Mouse (Mus musculus) midbrain, embryonic 13.5 days (tissue): ENCODE measurements around the gene Sgk1. TPM values are rescaled to one million over a fixed set of nuclear protein-coding genes. Genes with fewer than 3 reads are reported as not detected.
A peak's percentile ranks its signal among the peaks of the same experiment; 100 is the strongest.

Experiments used
- ATAC-seq: fragments of 200-750 bp; cut with Nextera tagmentation; 2 replicates; pipeline ENCODE4 v1.8.0; 2017; ENCODE audit warnings: mild to moderate bottlenecking, moderate TSS enrichment, moderate library complexity
- H3K27ac ChIP-seq: fragments of 300-500 bp; sonication (generic); 2 replicates; pipeline ENCODE4 v1.5.1; 2015; ENCODE audit warnings: inconsistent platforms, mild to moderate bottlenecking, moderate library complexity
- H3K27me3 ChIP-seq: fragments of 300-500 bp; sonication (generic); 2 replicates; pipeline ENCODE4 v1.6.1; 2015; ENCODE audit warnings: mild to moderate bottlenecking, inconsistent platforms
- H3K36me3 ChIP-seq: fragments of 300-500 bp; sonication (generic); 2 replicates; pipeline ENCODE4 v1.6.1; 2015; ENCODE audit warnings: mild to moderate bottlenecking, inconsistent platforms
- H3K4me1 ChIP-seq: fragments of 300-500 bp; sonication (generic); replicated peaks from 2 replicates; pipeline ENCODE4 v1.6.1; 2015; ENCODE audit warnings: inconsistent platforms
- H3K4me2 ChIP-seq: fragments of 300-500 bp; sonication (generic); replicated peaks from 2 replicates; pipeline ENCODE4 v1.6.1; 2015; ENCODE audit warnings: moderate library complexity, mild to moderate bottlenecking, inconsistent platforms
- H3K4me3 ChIP-seq: fragments of 300-500 bp; sonication (generic); replicated peaks from 2 replicates; pipeline ENCODE4 v1.5.1; 2015; ENCODE audit warnings: mild to moderate bottlenecking, inconsistent platforms
- H3K9ac ChIP-seq: fragments of 300-500 bp; sonication (generic); replicated peaks from 2 replicates; pipeline ENCODE4 v1.6.1; 2015; ENCODE audit warnings: mild to moderate bottlenecking, inconsistent platforms
- H3K9me3 ChIP-seq: fragments of 300-500 bp; sonication (generic); 2 replicates; pipeline ENCODE4 v1.6.1; 2016; ENCODE audit warnings: mild to moderate bottlenecking, inconsistent platforms
- WGBS: fragments of 180-500 bp; shearing (Covaris S2); methylation state at CpG from one replicate; pipeline ENCODE4 v1.1.7; 2015; 5-methylcytosine and 5-hydroxymethylcytosine counted together
- polyA plus RNA-seq: library from polyadenylated mRNA; unstranded; fragments of >200 nt; fragmentation: Nextera tagmentation; extraction: Ambion mirVana; gene quantifications from 2 replicates; pipeline ENCODE4 v1.2.1, GENCODE M21; 2015

Gene Sgk1
- polyA plus RNA-seq, 1 experiment from 2014 or later = 36.7 TPM

GRCm38 (mm10) chr10:21988489-21988888 lies 106.5 kb downstream of the Sgk1 start:
- Histone ChIP-seq H3K9me3 (no peaks in the 10 kb centered on the region), H3K4me2 (no peak overlapping the region), H3K4me1 (peaks cover 24% of the 10 kb centered on the region), H3K4me3 (no peak overlapping the region), H3K9ac (no peak overlapping the region), H3K36me3 (no peaks in the 10 kb centered on the region), H3K27me3 (peaks cover 15% of the 10 kb centered on the region), H3K27ac (no peak overlapping the region)
- WGBS = 76% methylated on average over 5 of the region's 5 CpGs
- ATAC-seq = no peak

- Histone ChIP-seq H3K4me3 (peak overlapping the region; percentile 9; the same call in 1 of the 2 replicates), H3K9ac (no peak overlapping the region), H3K4me2 (peak overlapping the region; percentile 27), H3K36me3 (0 out of 2 replicates have a peak, but pooled peaks cover 2% of the 10 kb centered on the region), H3K9me3 (no peaks in the 10 kb centered on the region), H3K4me1 (peaks cover 25% of the 10 kb centered on the region), H3K27ac (no peak overlapping the region), H3K27me3 (peaks cover 15% of the 10 kb centered on the region)
- ATAC-seq = no peak
- WGBS = 14% methylated on average over 17 of the region's 17 CpGs
These were observed 109.4 kb downstream of the Sgk1 start for GRCm38 (mm10) chr10:21991351-21991840.

DNA sequence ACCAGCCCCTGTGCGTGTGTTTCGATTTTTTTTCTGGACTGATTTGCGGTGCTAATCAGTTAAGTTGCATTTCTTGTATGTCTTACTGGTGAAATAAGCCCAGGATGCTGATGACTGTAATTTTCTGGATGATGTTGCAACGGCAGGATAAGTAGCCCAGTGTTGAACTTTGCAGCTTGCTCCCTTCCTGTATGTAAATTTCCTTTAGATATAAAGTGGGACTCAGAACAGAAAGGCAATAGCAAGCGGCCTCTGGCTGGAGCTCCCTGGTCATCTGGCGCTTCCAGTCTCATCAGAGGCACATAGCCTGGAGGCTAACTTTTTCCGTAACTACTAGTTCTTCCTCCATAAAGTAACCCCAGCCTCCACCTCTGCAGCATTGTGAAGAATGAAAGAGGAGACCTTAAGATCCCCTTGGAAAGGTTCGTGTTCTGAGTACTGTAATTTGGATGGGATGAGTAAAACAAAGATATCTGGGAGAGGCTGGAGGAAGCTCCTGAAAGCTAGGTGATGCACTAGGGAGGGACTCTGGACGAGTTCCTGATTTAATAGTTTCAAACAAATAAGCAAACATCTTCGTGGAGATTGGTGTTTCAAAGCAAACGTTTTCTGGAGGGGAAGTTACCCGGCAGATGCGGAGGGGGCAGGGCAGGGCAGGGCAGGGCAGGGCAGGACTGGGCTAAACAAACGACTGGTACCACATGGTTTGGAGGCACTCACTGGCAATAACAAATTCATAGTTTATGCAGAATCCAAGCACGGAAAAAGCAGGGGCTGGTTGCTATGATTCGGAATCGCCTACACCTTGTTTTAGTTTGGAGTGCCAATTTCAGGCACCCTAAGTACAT lies 110.2 kb downstream of the Sgk1 start:
- Histone ChIP-seq H3K27ac (no peak overlapping the region), H3K27me3 (peaks cover 15% of the 10 kb centered on the region), H3K36me3 (peaks cover 8% of the 10 kb centered on the region), H3K9me3 (no peaks in the 10 kb centered on the region), H3K4me3 (peak overlapping the region; percentile 68), H3K9ac (no peak overlapping the region), H3K4me1 (peaks cover 25% of the 10 kb centered on the region), H3K4me2 (peak overlapping the region; percentile 97)
- ATAC-seq = no peak
- 17% methylated on average over 17 of the region's 17 CpGs for WGBS

GRCm38 (mm10) chr10:21992834-21993514 lies 111.0 kb downstream of the Sgk1 start:
- Histone ChIP-seq H3K9me3 (no peaks in the 10 kb centered on the region), H3K9ac (peak overlapping the region; percentile 33; the same call in 1 of the 2 replicates), H3K4me3 (peak overlapping the region; percentile 68), H3K4me2 (peak overlapping the region; percentile 97), H3K27me3 (peaks cover 15% of the 10 kb centered on the region), H3K36me3 (peaks cover 16% of the 10 kb centered on the region), H3K4me1 (peaks cover 28% of the 10 kb centered on the region), H3K27ac (no peak overlapping the region)
- ATAC-seq = peak; percentile 64
- WGBS = under 1% methylated on average over 30 of the region's 30 CpGs

- Histone ChIP-seq H3K27me3 (peaks cover 15% of the 10 kb centered on the region), H3K9me3 (no peaks in the 10 kb centered on the region), H3K9ac (peak overlapping the region; percentile 85), H3K4me2 (peak overlapping the region; percentile 97), H3K4me3 (peak overlapping the region; percentile 68), H3K4me1 (peaks cover 31% of the 10 kb centered on the region), H3K36me3 (peaks cover 20% of the 10 kb centered on the region), H3K27ac (peak overlapping the region; percentile 76)
- under 1% methylated on average over 59 of the region's 60 CpGs for WGBS
- ATAC-seq = peak; percentile 85
These were observed 111.8 kb downstream of the Sgk1 start for GRCm38 (mm10) chr10:21993515-21994373.

DNA sequence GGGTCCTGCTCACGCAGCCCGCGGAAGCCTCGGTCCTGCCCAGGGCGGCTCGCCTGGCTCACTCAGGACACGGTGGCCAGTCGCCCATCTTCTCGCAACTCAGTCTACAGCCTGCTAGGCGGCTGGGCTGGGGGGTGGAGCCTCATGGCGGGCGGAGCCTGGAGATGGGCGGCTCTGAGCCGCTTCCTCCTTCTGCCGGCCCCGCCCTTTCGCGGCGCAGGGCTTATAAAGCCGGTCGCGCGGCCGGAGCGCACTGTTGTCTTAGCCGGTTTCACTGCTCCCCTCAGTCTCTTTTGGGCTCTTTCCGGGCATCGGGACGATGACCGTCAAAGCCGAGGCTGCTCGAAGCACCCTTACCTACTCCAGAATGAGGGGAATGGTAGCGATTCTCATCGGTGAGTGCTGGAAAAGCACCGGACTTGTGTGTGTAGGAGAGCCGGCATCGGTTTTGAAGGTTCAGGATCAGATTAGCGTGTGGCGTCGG lies 112.5 kb downstream of the Sgk1 start:
- ATAC-seq = peak; percentile 98
- Histone ChIP-seq H3K4me2 (peak overlapping the region; percentile 97), H3K4me3 (peak overlapping the region; percentile 68), H3K27ac (peak overlapping the region; percentile 76), H3K9ac (peak overlapping the region; percentile 85), H3K36me3 (peaks cover 26% of the 10 kb centered on the region), H3K4me1 (peaks cover 35% of the 10 kb centered on the region), H3K27me3 (peaks cover 15% of the 10 kb centered on the region), H3K9me3 (no peaks in the 10 kb centered on the region)
- WGBS = 1% methylated on average over 40 of the region's 40 CpGs

GRCm38 (mm10) chr10:21995221-21995620 lies 113.2 kb downstream of the Sgk1 start:
- Histone ChIP-seq H3K9ac (peak overlapping the region; percentile 85; the same call in 1 of the 2 replicates), H3K4me2 (peak overlapping the region; percentile 97), H3K4me3 (peak overlapping the region; percentile 68), H3K27me3 (peaks cover 15% of the 10 kb centered on the region), H3K9me3 (no peaks in the 10 kb centered on the region), H3K4me1 (peaks cover 35% of the 10 kb centered on the region), H3K36me3 (peaks cover 26% of the 10 kb centered on the region), H3K27ac (no peak overlapping the region)
- no peak for ATAC-seq
- whole genome bisulfite sequencing = 9% methylated on average over 12 of the region's 12 CpGs

GRCm38 (mm10) chr10:21995661-21996308 lies 113.8 kb downstream of the Sgk1 start:
- peak overlapping the region; percentile 68 for H3K4me3 ChIP-seq
- no peak overlapping the region for H3K9ac ChIP-seq
- H3K27ac ChIP-seq = no peak overlapping the region
- H3K4me1 ChIP-seq = peaks cover 35% of the 10 kb centered on the region
- H3K4me2 ChIP-seq = peak overlapping the region; percentile 97
- peaks cover 26% of the 10 kb centered on the region for H3K36me3 ChIP-seq
- 60% methylated on average over 11 of the region's 11 CpGs for WGBS
- no peaks in the 10 kb centered on the region for H3K9me3 ChIP-seq
- ATAC-seq = no peak
- H3K27me3 ChIP-seq = peaks cover 15% of the 10 kb centered on the region

DNA sequence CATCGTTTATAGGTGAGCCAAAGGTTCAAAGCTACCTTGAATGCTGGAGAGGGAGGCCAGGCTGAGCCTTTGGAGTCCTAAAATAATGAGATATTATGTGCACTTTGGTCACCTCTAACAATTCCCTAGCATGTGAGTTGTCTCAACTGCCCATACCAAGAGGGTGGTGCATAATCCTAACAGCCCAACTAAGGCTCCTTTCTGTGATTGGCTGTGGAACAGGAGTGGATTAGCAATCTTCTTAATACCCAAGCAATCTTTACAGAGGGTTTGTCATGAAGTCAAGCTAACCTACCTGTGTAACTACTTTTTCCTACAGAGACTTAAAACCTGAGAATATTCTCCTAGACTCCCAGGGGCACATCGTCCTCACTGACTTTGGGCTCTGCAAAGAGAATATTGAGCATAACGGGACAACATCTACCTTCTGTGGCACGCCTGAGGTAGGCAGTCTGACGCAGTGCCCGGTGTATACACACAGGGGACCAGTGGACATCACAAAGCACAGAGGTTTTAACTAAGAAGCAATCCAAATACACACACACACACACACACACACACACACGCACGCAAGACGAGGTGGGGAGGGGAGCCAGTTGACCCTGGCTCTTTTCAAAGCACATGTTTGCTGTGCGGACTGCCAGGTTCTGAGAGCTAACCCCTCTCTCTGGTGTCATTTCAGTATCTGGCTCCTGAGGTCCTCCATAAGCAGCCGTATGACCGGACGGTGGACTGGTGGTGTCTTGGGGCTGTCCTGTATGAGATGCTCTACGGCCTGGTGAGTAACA lies 114.9 kb downstream of the Sgk1 start:
- ATAC-seq = no peak
- no peak overlapping the region for H3K4me3 ChIP-seq
- WGBS = 94% methylated on average over 14 of the region's 14 CpGs
- H3K27me3 ChIP-seq = peaks cover 12% of the 10 kb centered on the region
- no peaks in the 10 kb centered on the region for H3K9me3 ChIP-seq
- peaks cover 26% of the 10 kb centered on the region for H3K36me3 ChIP-seq
- H3K4me1 ChIP-seq = peaks cover 27% of the 10 kb centered on the region
- peak overlapping the region; percentile 97 for H3K4me2 ChIP-seq
- no peak overlapping the region for H3K9ac ChIP-seq
- H3K27ac ChIP-seq = no peak overlapping the region

DNA sequence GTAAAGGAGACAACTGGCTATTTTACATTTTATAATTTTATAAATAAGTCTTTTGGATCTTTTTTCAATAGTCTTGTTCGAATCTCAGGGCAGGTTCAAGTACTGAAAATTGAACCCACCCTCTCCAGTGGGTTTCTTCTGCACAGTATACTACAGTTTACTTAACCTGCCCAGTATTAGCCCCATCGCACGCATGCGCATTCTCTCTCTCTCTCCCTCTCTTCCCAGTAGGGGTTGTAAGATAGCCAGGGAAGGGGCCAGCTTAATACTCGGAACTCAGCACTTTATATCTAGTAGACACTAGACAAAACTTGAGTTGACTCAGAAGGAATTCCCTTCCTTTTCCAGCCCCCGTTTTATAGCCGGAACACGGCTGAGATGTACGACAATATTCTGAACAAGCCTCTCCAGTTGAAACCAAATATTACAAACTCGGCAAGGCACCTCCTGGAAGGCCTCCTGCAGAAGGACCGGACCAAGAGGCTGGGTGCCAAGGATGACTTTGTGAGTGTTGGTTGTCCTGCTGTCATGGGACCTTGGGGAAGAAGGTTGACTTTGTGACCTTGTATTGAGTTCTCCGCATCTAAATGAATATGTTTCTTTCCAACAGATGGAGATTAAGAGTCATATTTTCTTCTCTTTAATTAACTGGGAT lies 115.7 kb downstream of the Sgk1 start:
- no peak overlapping the region for H3K27ac ChIP-seq
- H3K9me3 ChIP-seq = no peaks in the 10 kb centered on the region
- WGBS = 90% methylated on average over 12 of the region's 12 CpGs
- no peak for ATAC-seq
- peaks cover 4% of the 10 kb centered on the region for H3K27me3 ChIP-seq
- no peak overlapping the region; the same call in 1 of the 2 replicates for H3K4me2 ChIP-seq
- no peak overlapping the region for H3K4me3 ChIP-seq
- peaks cover 19% of the 10 kb centered on the region for H3K4me1 ChIP-seq
- H3K36me3 ChIP-seq = peaks cover 26% of the 10 kb centered on the region
- no peak overlapping the region for H3K9ac ChIP-seq
